Mouse (Mus musculus): ENCODE results near the gene Gsdme. TPM values are rescaled to one million over a fixed set of nuclear protein-coding genes. Genes with fewer than 3 reads are reported as not detected.

The Gsdme gene
- polyA plus RNA-seq, 1 experiment from 2014 or later, result 62.3 TPM

GRCm38 (mm10) chr6:50295136-50295535 is 31.5 kb upstream of the Gsdme start:
- DNase-seq (ENCODE audit: low spot score) (no peak), ATAC-seq (replicated peaks; ENCODE audit: low FRiP score) (no peak)
- no peaks in the 10 kb centered on the region for H3K4me1 ChIP-seq (replicated peaks; ENCODE audit: control insufficient read depth, insufficient read depth, low read length)
- H3K27ac ChIP-seq (ENCODE audit: low read depth, low read length), result no peak overlapping the region
- no peak overlapping the region for H3K4me3 ChIP-seq (ENCODE audit: low read depth, low read length)
- H3K9ac ChIP-seq (ENCODE audit: low read length), result no peak overlapping the region
- WGBS, result 86% methylated on average over 10 of the region's 10 CpGs
- H3K27me3 ChIP-seq (ENCODE audit: control insufficient read depth, insufficient read depth, low read length), result no peaks in the 10 kb centered on the region
- no peaks in the 10 kb centered on the region for H3K36me3 ChIP-seq (ENCODE audit: control insufficient read depth, insufficient read depth, low read length)
- H3K9me3 ChIP-seq (ENCODE audit: control insufficient read depth, low read length), result no peaks in the 10 kb centered on the region
- no peak overlapping the region for H3K4me2 ChIP-seq (ENCODE audit: low read depth, low read length, severe bottlenecking)

- ATAC-seq (replicated peaks; ENCODE audit: low FRiP score), result peak; percentile 56; the same call in 1 of the 2 replicates
- Histone ChIP-seq H3K27ac (ENCODE audit: low read depth, low read length) (no peak overlapping the region), H3K36me3 (ENCODE audit: control insufficient read depth, insufficient read depth, low read length) (no peaks in the 10 kb centered on the region), H3K4me1 (replicated peaks; ENCODE audit: control insufficient read depth, insufficient read depth, low read length) (no peaks in the 10 kb centered on the region), H3K4me3 (ENCODE audit: low read depth, low read length) (no peak overlapping the region), H3K4me2 (ENCODE audit: low read depth, low read length, severe bottlenecking) (no peak overlapping the region), H3K9me3 (ENCODE audit: control insufficient read depth, low read length) (no peaks in the 10 kb centered on the region), H3K9ac (ENCODE audit: low read length) (no peak overlapping the region), H3K27me3 (ENCODE audit: control insufficient read depth, insufficient read depth, low read length) (no peaks in the 10 kb centered on the region)
- 44% methylated on average over 1 of the region's 1 CpGs for WGBS
- peak; percentile 71 for DNase-seq (ENCODE audit: low spot score)
These were observed 30.5 kb upstream of the Gsdme start for GRCm38 (mm10) chr6:50294128-50294527.

- H3K4me3 ChIP-seq (ENCODE audit: low read depth, low read length), result no peak overlapping the region
- no peak overlapping the region for H3K4me2 ChIP-seq (ENCODE audit: low read depth, low read length, severe bottlenecking)
- no peaks in the 10 kb centered on the region for H3K9me3 ChIP-seq (ENCODE audit: control insufficient read depth, low read length)
- no peaks in the 10 kb centered on the region for H3K36me3 ChIP-seq (ENCODE audit: control insufficient read depth, insufficient read depth, low read length)
- DNase-seq (ENCODE audit: low spot score) (no peak), ATAC-seq (replicated peaks; ENCODE audit: low FRiP score) (no peak)
- H3K9ac ChIP-seq (ENCODE audit: low read length), result no peak overlapping the region
- H3K27me3 ChIP-seq (ENCODE audit: control insufficient read depth, insufficient read depth, low read length), result no peaks in the 10 kb centered on the region
- H3K27ac ChIP-seq (ENCODE audit: low read depth, low read length), result no peak overlapping the region
- no peaks in the 10 kb centered on the region for H3K4me1 ChIP-seq (replicated peaks; ENCODE audit: control insufficient read depth, insufficient read depth, low read length)
- 91% methylated on average over 4 of the region's 4 CpGs for WGBS
These were observed 28.0 kb upstream of the Gsdme start for GRCm38 (mm10) chr6:50291650-50292049.

- ATAC-seq (replicated peaks; ENCODE audit: low FRiP score), result no peak
- H3K27ac ChIP-seq (ENCODE audit: low read depth, low read length), result no peak overlapping the region
- WGBS, result 87% methylated on average over 3 of the region's 3 CpGs
These were observed 23.2 kb upstream of the Gsdme start for GRCm38 (mm10) chr6:50286881-50287280.

GRCm38 (mm10) chr6:50279642-50280041 is 16.0 kb upstream of the Gsdme start:
- H3K27ac ChIP-seq (ENCODE audit: low read depth, low read length), result no peak overlapping the region
- no peak for ATAC-seq (replicated peaks; ENCODE audit: low FRiP score)
- no peak overlapping the region for H3K4me3 ChIP-seq (ENCODE audit: low read depth, low read length)
- no peaks in the 10 kb centered on the region for H3K27me3 ChIP-seq (ENCODE audit: control insufficient read depth, insufficient read depth, low read length)
- WGBS, result 90% methylated on average over 7 of the region's 7 CpGs
- H3K4me2 ChIP-seq (ENCODE audit: low read depth, low read length, severe bottlenecking), result no peak overlapping the region
- H3K9ac ChIP-seq (ENCODE audit: low read length), result no peak overlapping the region
- DNase-seq (ENCODE audit: low spot score), result no peak
- no peaks in the 10 kb centered on the region for H3K9me3 ChIP-seq (ENCODE audit: control insufficient read depth, low read length)
- no peaks in the 10 kb centered on the region for H3K4me1 ChIP-seq (replicated peaks; ENCODE audit: control insufficient read depth, insufficient read depth, low read length)
- H3K36me3 ChIP-seq (ENCODE audit: control insufficient read depth, insufficient read depth, low read length), result no peaks in the 10 kb centered on the region

More at GRCm38 (mm10) chr6:50286881-50287280, 23.2 kb upstream of the Gsdme start:
- H3K4me3 ChIP-seq (ENCODE audit: low read depth, low read length), result no peak overlapping the region
- no peak overlapping the region for H3K4me2 ChIP-seq (ENCODE audit: low read depth, low read length, severe bottlenecking)
- no peaks in the 10 kb centered on the region for H3K36me3 ChIP-seq (ENCODE audit: control insufficient read depth, insufficient read depth, low read length)
- 0 out of 2 replicates have a peak, but pooled peaks cover 2% of the 10 kb centered on the region for H3K9me3 ChIP-seq (ENCODE audit: control insufficient read depth, low read length)
- no peak overlapping the region for H3K9ac ChIP-seq (ENCODE audit: low read length)
- no peak for DNase-seq (ENCODE audit: low spot score)
- no peaks in the 10 kb centered on the region for H3K4me1 ChIP-seq (replicated peaks; ENCODE audit: control insufficient read depth, insufficient read depth, low read length)
- no peaks in the 10 kb centered on the region for H3K27me3 ChIP-seq (ENCODE audit: control insufficient read depth, insufficient read depth, low read length)

- 86% methylated on average over 4 of the region's 4 CpGs for WGBS
- H3K4me1 ChIP-seq (replicated peaks; ENCODE audit: control insufficient read depth, insufficient read depth, low read length), result no peaks in the 10 kb centered on the region
- DNase-seq (ENCODE audit: low spot score) (no peak), ATAC-seq (replicated peaks; ENCODE audit: low FRiP score) (no peak)
- H3K36me3 ChIP-seq (ENCODE audit: control insufficient read depth, insufficient read depth, low read length), result no peaks in the 10 kb centered on the region
- no peak overlapping the region for H3K4me3 ChIP-seq (ENCODE audit: low read depth, low read length)
- no peak overlapping the region for H3K4me2 ChIP-seq (ENCODE audit: low read depth, low read length, severe bottlenecking)
- no peak overlapping the region for H3K27ac ChIP-seq (ENCODE audit: low read depth, low read length)
- H3K27me3 ChIP-seq (ENCODE audit: control insufficient read depth, insufficient read depth, low read length), result no peaks in the 10 kb centered on the region
- H3K9ac ChIP-seq (ENCODE audit: low read length), result no peak overlapping the region
- H3K9me3 ChIP-seq (ENCODE audit: control insufficient read depth, low read length), result no peaks in the 10 kb centered on the region
These were observed 10.3 kb upstream of the Gsdme start for GRCm38 (mm10) chr6:50273947-50274346.

GRCm38 (mm10) chr6:50273416-50273815 is 9.8 kb upstream of the Gsdme start:
- Histone ChIP-seq H3K4me3 (ENCODE audit: low read depth, low read length) (no peak overlapping the region), H3K4me1 (replicated peaks; ENCODE audit: control insufficient read depth, insufficient read depth, low read length) (no peaks in the 10 kb centered on the region), H3K9ac (ENCODE audit: low read length) (no peak overlapping the region), H3K36me3 (ENCODE audit: control insufficient read depth, insufficient read depth, low read length) (no peaks in the 10 kb centered on the region), H3K27ac (ENCODE audit: low read depth, low read length) (no peak overlapping the region; the same call in 1 of the 2 replicates), H3K27me3 (ENCODE audit: control insufficient read depth, insufficient read depth, low read length) (no peaks in the 10 kb centered on the region), H3K9me3 (ENCODE audit: control insufficient read depth, low read length) (no peaks in the 10 kb centered on the region), H3K4me2 (ENCODE audit: low read depth, low read length, severe bottlenecking) (no peak overlapping the region)
- no peak for DNase-seq (ENCODE audit: low spot score)
- WGBS, result 79% methylated on average over 1 of the region's 1 CpGs
- ATAC-seq (replicated peaks; ENCODE audit: low FRiP score), result no peak

- H3K27me3 ChIP-seq (ENCODE audit: control insufficient read depth, insufficient read depth, low read length), result no peaks in the 10 kb centered on the region
- 20% methylated on average over 7 of the region's 7 CpGs for WGBS
- H3K9ac ChIP-seq (ENCODE audit: low read length), result peak overlapping the region; percentile 71
- no peaks in the 10 kb centered on the region for H3K9me3 ChIP-seq (ENCODE audit: control insufficient read depth, low read length)
- peak overlapping the region; percentile 46; the same call in 1 of the 2 replicates for H3K4me3 ChIP-seq (ENCODE audit: low read depth, low read length)
- DNase-seq (ENCODE audit: low spot score), result no peak
- H3K4me2 ChIP-seq (ENCODE audit: low read depth, low read length, severe bottlenecking), result peak overlapping the region; percentile 71
- no peak overlapping the region for H3K27ac ChIP-seq (ENCODE audit: low read depth, low read length)
- peaks cover 4% of the 10 kb centered on the region; the same call in 1 of the 2 replicates for H3K4me1 ChIP-seq (replicated peaks; ENCODE audit: control insufficient read depth, insufficient read depth, low read length)
- H3K36me3 ChIP-seq (ENCODE audit: control insufficient read depth, insufficient read depth, low read length), result no peaks in the 10 kb centered on the region
- 0 out of 2 replicates have a peak, but pooled peaks have one; percentile 27 for ATAC-seq (replicated peaks; ENCODE audit: low FRiP score)
These were observed 1.4 kb downstream of the Gsdme start for GRCm38 (mm10) chr6:50262310-50262709.

- H3K36me3 ChIP-seq (ENCODE audit: control insufficient read depth, insufficient read depth, low read length), result no peaks in the 10 kb centered on the region
- peak overlapping the region; percentile 46 for H3K4me3 ChIP-seq (ENCODE audit: low read depth, low read length)
- H3K9me3 ChIP-seq (ENCODE audit: control insufficient read depth, low read length), result no peaks in the 10 kb centered on the region
- no peaks in the 10 kb centered on the region for H3K27me3 ChIP-seq (ENCODE audit: control insufficient read depth, insufficient read depth, low read length)
- no peak overlapping the region for H3K27ac ChIP-seq (ENCODE audit: low read depth, low read length)
- DNase-seq (ENCODE audit: low spot score) (no peak), ATAC-seq (replicated peaks; ENCODE audit: low FRiP score) (peak; percentile 70; the same call in 1 of the 2 replicates)
- peaks cover 4% of the 10 kb centered on the region; the same call in 1 of the 2 replicates for H3K4me1 ChIP-seq (replicated peaks; ENCODE audit: control insufficient read depth, insufficient read depth, low read length)
- peak overlapping the region; percentile 71 for H3K9ac ChIP-seq (ENCODE audit: low read length)
- WGBS, result 0% methylated on average over 6 of the region's 6 CpGs
- peak overlapping the region; percentile 71 for H3K4me2 ChIP-seq (ENCODE audit: low read depth, low read length, severe bottlenecking)
These were observed 1.8 kb downstream of the Gsdme start for GRCm38 (mm10) chr6:50261922-50262261.

Data from forebrain, embryonic 11.5 days (tissue).